Mouse (Mus musculus) kidney, postnatal 25 days (tissue): ENCODE measurements at regions not wholly inside any gene's neighbourhood (a gene's known extent, or its start where the extent isn't known, plus 50 kb on each side); places are given as distances from the start of the nearest gene placed in this dataset.

Experiments used
- DNase-seq, 2 experiments: peaks; one replicate each; pipeline ENCODE4 v3.0.0; 2021; ENCODE audit warnings: mixed read lengths in 2 of 2

DNA sequence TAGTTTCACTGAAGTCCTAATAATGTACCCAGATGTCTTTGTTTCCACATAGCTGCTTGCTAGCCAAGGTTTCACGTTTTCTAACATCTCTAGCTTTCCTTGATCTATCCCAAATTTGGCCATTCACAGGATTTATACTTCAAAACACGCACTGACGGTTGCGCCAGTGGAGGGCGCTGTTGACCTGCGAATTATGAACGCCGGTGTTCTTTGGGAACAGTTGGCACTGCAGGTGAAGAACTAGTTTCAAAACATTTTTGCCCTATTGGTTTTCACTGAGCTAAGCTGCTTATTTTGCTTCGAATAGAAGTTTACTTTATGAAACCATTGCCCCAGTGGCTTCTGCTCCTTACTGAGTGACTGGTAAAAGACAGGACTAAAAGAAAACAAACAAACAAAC lies 76.7 kb upstream of the Slitrk3 start:
- DNase-seq: peak in 1 of 2 experiments; percentile 9

DNA sequence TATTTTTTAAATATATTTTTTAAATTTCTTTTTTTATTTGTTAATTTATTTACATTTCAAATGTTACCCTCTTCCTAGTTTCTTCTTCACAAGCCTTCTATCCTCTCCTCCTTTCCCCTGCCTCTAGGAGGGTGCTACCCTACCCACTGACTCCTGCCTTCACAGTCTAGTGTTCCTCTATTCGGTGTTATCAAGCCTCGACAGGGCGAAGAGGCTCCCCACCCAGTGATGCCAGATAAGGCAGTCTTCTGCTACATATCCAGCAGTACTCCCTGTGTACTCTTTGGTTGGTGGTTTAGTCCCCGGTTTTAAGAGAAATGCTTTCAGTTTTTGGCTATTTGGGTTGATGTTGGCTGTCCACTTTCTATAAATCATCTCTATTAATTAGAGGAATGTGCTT lies 67.5 kb upstream of the Slitrk3 start:
- DNase-seq: no peak

DNA sequence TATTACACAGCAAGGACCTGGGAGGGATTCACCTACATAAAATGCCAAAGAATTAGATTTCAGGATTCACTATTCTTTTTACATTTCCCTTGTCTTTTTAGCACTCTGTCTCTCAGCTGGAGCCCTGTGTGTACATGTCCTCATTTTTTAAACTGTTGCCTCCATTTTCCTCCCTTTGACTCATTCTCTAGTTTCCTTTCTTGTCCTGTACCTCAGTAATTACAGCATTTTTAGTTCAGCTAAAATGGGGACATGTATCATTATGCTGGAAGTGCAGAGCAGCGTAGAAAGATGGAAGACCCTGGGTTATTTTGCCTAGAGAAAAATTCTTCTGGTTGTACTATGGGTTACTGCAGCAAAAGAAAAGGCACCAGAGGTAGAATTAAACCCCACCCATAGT lies 51.5 kb upstream of the Slitrk3 start:
- DNase-seq: no peak
